In genomic region chr3:96172197-96173178, GRCm38 (mm10) we compare ENCODE assay signal across 8 mouse cellular contexts. TPM values are rescaled to one million over a fixed set of nuclear protein-coding genes. Genes with fewer than 3 reads are reported as not detected.
DNase-seq lines count a peak whose midpoint lies in the region; ATAC-seq and TF ChIP-seq lines count a peak whose summit lies in the region.

TSS of gene Sf3b4 (plus strand) at chr3:96172332.

- peak within 1 kb of the TSS; percentile 86 for H3K9ac ChIP-seq in forebrain, postnatal 0 days

- no peaks in the 10 kb centered on the region for H3K9me3 ChIP-seq in forebrain, postnatal 0 days (ENCODE audit: low read length)

- no peaks in the 10 kb centered on the region for H3K27me3 ChIP-seq in forebrain, postnatal 0 days (ENCODE audit: insufficient read depth, low read length)

- no peak for TF ChIP-seq CTCF in forebrain, postnatal 0 days (IDR thresholded peaks at IDR 0.05; ENCODE audit: low read depth)

- peaks cover 31% of the 10 kb centered on the region for H3K36me3 ChIP-seq in forebrain, postnatal 0 days (ENCODE audit: insufficient read depth)

- DNase-seq in MEL-GATA-1-ER (ENCODE audit: extremely low read depth, low read depth), result peak; percentile 94
- DNase-seq in cerebellum, adult 18-20 months, result peak; percentile 82 to 84
- DNase-seq in forebrain, postnatal 0 days, result peak; percentile 95
- DNase-seq in heart, postnatal 4 days, result peak; percentile 86
- peak; percentile 82 to 84 for DNase-seq in layer of hippocampus, postnatal 10 days (ENCODE audit: low spot score in 2 of 2)
- peak; percentile 90 for DNase-seq in lung, postnatal 10 days
- peak; percentile 81 for DNase-seq in ovary, postnatal 36 days (ENCODE audit: low spot score)
- DNase-seq in thymus, postnatal 25 days, result peak; percentile 86

- peaks cover 8% of the 10 kb centered on the region for H3K4me1 ChIP-seq in forebrain, postnatal 0 days (ENCODE audit: insufficient read depth)

- 1% methylated on average over 57 of the region's 58 CpGs for WGBS in forebrain, postnatal 0 days

- H3K4me2 ChIP-seq in forebrain, postnatal 0 days (ENCODE audit: low read depth), result peak within 1 kb of the TSS; percentile 83

- H3K27ac ChIP-seq in forebrain, postnatal 0 days (ENCODE audit: low read depth, low read length), result peak within 1 kb of the TSS; percentile 97

- peak; percentile 98 for ATAC-seq in forebrain, postnatal 0 days

- H3K4me3 ChIP-seq in forebrain, postnatal 0 days (ENCODE audit: low read depth, low read length), result peak within 1 kb of the TSS; percentile 87

RNA-seq across cellular contexts. Expression of gene Sf3b4, which starts in this region (rescaled TPM):
- total RNA-seq in forebrain, postnatal 0 days (2014; rRNA removed), result 41.9 and 66.5 TPM in 2 replicates
- 169 and 172 TPM in 2 replicates for polyA plus RNA-seq in forebrain, postnatal 0 days (2015; fragmentation: Nextera tagmentation; extraction: Ambion mirVana)
- total RNA-seq in heart, postnatal 4 days (2021), result 10 to 100 TPM; 34.1 to 36.8 TPM
- 10 to 100 TPM; 54.3 to 55.7 TPM for total RNA-seq in layer of hippocampus, postnatal 10 days (2021)

Comparison
In these comparisons a context has a peak if more than half of its experiments do, and no peak if none do; other contexts are left out.
1. Peak in every context shown above with its lines: DNase-seq, ATAC-seq, H3K4me3 ChIP-seq and H3K27ac ChIP-seq.